Mouse (Mus musculus): Measurements from ENCODE around the gene Rab4b. TPM values are rescaled to one million over a fixed set of nuclear protein-coding genes. Genes with fewer than 3 reads are reported as not detected.

Rab4b gene
- polyA plus RNA-seq, 1 experiment from 2014 or later = 53.5 TPM

GRCm38 (mm10) chr7:27166614-27167474 is 11.9 kb downstream of the Rab4b start, which contains the start of gene Egln2:
Egln2 (minus strand) TSS chr7:27166802.
- H3K4me1 ChIP-seq (replicated peaks) = peaks cover 47% of the 10 kb centered on the region
- H3K4me3 ChIP-seq = peak within 1 kb of the TSS; percentile 87
- peak; percentile 91 for ATAC-seq (ENCODE audit: insufficient number of reproducible peaks, low FRiP score)
- H3K27me3 ChIP-seq (replicated peaks) = no peaks in the 10 kb centered on the region
- peak within 1 kb of the TSS; percentile 84 for H3K4me2 ChIP-seq
- no peaks in the 10 kb centered on the region for H3K9me3 ChIP-seq (replicated peaks)
- 1% methylated on average over 47 of the region's 61 CpGs for WGBS
- peak within 1 kb of the TSS; percentile 90 for H3K9ac ChIP-seq
- H3K27ac ChIP-seq (ENCODE audit: poor library complexity, severe bottlenecking) = peak within 1 kb of the TSS; percentile 99
- peaks cover 49% of the 10 kb centered on the region for H3K36me3 ChIP-seq

- H3K36me3 ChIP-seq = peaks cover 47% of the 10 kb centered on the region
- ATAC-seq (ENCODE audit: insufficient number of reproducible peaks, low FRiP score) = peak; percentile 87
These were observed 12.5 kb downstream of the Rab4b start for GRCm38 (mm10) chr7:27166229-27166613.

GRCm38 (mm10) chr7:27165696-27166095 is 13.0 kb downstream of the Rab4b start:
- 2% methylated on average over 8 of the region's 8 CpGs for WGBS
- peak overlapping the region; percentile 84 for H3K4me2 ChIP-seq
- peaks cover 57% of the 10 kb centered on the region for H3K4me1 ChIP-seq (replicated peaks)
- no peaks in the 10 kb centered on the region for H3K9me3 ChIP-seq (replicated peaks)
- H3K36me3 ChIP-seq = peaks cover 47% of the 10 kb centered on the region
- ATAC-seq (ENCODE audit: insufficient number of reproducible peaks, low FRiP score) = no peak
- H3K9ac ChIP-seq = peak overlapping the region; percentile 90
- H3K4me3 ChIP-seq = peak overlapping the region; percentile 87
- peak overlapping the region; percentile 99 for H3K27ac ChIP-seq (ENCODE audit: poor library complexity, severe bottlenecking)
- H3K27me3 ChIP-seq (replicated peaks) = no peaks in the 10 kb centered on the region

More at GRCm38 (mm10) chr7:27166229-27166613, 12.5 kb downstream of the Rab4b start:
- no peaks in the 10 kb centered on the region for H3K27me3 ChIP-seq (replicated peaks)
- H3K9me3 ChIP-seq (replicated peaks) = no peaks in the 10 kb centered on the region
- WGBS = under 1% methylated on average over 29 of the region's 43 CpGs
- peak overlapping the region; percentile 90 for H3K9ac ChIP-seq
- H3K4me3 ChIP-seq = peak overlapping the region; percentile 87
- H3K27ac ChIP-seq (ENCODE audit: poor library complexity, severe bottlenecking) = peak overlapping the region; percentile 99
- H3K4me2 ChIP-seq = peak overlapping the region; percentile 84
- H3K4me1 ChIP-seq (replicated peaks) = peaks cover 53% of the 10 kb centered on the region

GRCm38 (mm10) chr7:27165007-27165655 is 13.6 kb downstream of the Rab4b start:
- Histone ChIP-seq H3K4me3 (peak overlapping the region; percentile 87), H3K27me3 (replicated peaks) (no peaks in the 10 kb centered on the region), H3K4me2 (peak overlapping the region; percentile 84), H3K9me3 (replicated peaks) (no peaks in the 10 kb centered on the region), H3K27ac (ENCODE audit: poor library complexity, severe bottlenecking) (no peak overlapping the region), H3K4me1 (replicated peaks) (peaks cover 63% of the 10 kb centered on the region), H3K36me3 (peaks cover 49% of the 10 kb centered on the region), H3K9ac (peak overlapping the region; percentile 90)
- no peak for ATAC-seq (ENCODE audit: insufficient number of reproducible peaks, low FRiP score)
- WGBS = 71% methylated on average over 20 of the region's 23 CpGs

- WGBS = 76% methylated on average over 33 of the region's 33 CpGs
- H3K4me2 ChIP-seq = peak overlapping the region; percentile 84
- H3K27me3 ChIP-seq (replicated peaks) = no peaks in the 10 kb centered on the region
- peaks cover 66% of the 10 kb centered on the region for H3K4me1 ChIP-seq (replicated peaks)
- no peak for ATAC-seq (ENCODE audit: insufficient number of reproducible peaks, low FRiP score)
- H3K36me3 ChIP-seq = peaks cover 55% of the 10 kb centered on the region
- H3K4me3 ChIP-seq = peak overlapping the region; percentile 87
- H3K9ac ChIP-seq = peak overlapping the region; percentile 90
- H3K27ac ChIP-seq (ENCODE audit: poor library complexity, severe bottlenecking) = no peak overlapping the region
- H3K9me3 ChIP-seq (replicated peaks) = no peaks in the 10 kb centered on the region
These were observed 14.4 kb downstream of the Rab4b start for GRCm38 (mm10) chr7:27164112-27164947.

- H3K27me3 ChIP-seq (replicated peaks) = no peaks in the 10 kb centered on the region
- 60% methylated on average over 5 of the region's 5 CpGs for WGBS
- H3K4me3 ChIP-seq = peak overlapping the region; percentile 19
- ATAC-seq (ENCODE audit: insufficient number of reproducible peaks, low FRiP score) = no peak
- peaks cover 66% of the 10 kb centered on the region for H3K4me1 ChIP-seq (replicated peaks)
- peak overlapping the region; percentile 53; the same call in 1 of the 2 replicates for H3K9ac ChIP-seq
- H3K36me3 ChIP-seq = peaks cover 63% of the 10 kb centered on the region
- no peak overlapping the region for H3K27ac ChIP-seq (ENCODE audit: poor library complexity, severe bottlenecking)
- no peaks in the 10 kb centered on the region for H3K9me3 ChIP-seq (replicated peaks)
- peak overlapping the region; percentile 84 for H3K4me2 ChIP-seq
These were observed 15.3 kb downstream of the Rab4b start for GRCm38 (mm10) chr7:27163450-27163805.

DNA sequence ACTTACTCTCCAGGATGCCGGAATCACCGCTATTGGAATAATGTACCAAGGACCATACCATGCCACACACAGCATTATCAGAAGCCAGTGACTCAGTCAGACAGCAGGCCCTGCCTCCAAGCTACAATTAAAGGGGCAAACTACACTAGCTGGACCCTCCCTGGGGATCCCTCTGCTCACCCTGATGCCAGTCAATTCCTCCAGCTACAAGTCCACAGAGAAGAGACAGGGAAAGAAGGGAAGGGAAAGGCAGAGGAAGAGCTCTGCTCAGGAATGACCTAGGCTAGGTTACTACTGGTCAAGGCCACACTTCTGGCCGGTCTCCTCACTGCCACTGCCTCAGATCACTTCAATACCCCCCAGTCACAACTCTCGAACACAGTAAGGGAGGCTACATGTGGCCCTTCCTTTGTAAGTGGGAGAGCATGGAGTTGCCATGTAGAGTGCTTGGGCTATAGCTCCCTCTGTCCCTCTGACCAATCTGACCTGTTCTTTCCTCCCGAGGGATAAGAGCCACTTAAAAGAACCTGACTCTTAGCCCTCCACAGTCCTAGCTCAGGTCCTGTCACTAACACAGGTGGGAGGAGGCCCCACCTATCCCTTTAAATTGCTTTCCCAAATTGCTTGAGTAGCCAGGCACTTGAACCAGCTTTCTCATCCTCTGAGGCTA is 15.8 kb downstream of the Rab4b start:
- Histone ChIP-seq H3K9ac (peak overlapping the region; percentile 53; the same call in 1 of the 2 replicates), H3K4me2 (peak overlapping the region; percentile 84), H3K27me3 (replicated peaks) (no peaks in the 10 kb centered on the region), H3K36me3 (peaks cover 68% of the 10 kb centered on the region), H3K4me1 (replicated peaks) (peaks cover 66% of the 10 kb centered on the region), H3K4me3 (peak overlapping the region; percentile 19), H3K9me3 (replicated peaks) (no peaks in the 10 kb centered on the region), H3K27ac (ENCODE audit: poor library complexity, severe bottlenecking) (no peak overlapping the region)
- no peak for ATAC-seq (ENCODE audit: insufficient number of reproducible peaks, low FRiP score)
- WGBS = 75% methylated on average over 5 of the region's 5 CpGs

- H3K9me3 ChIP-seq (replicated peaks) = no peaks in the 10 kb centered on the region
- no peak overlapping the region for H3K4me3 ChIP-seq
- no peak for ATAC-seq (ENCODE audit: insufficient number of reproducible peaks, low FRiP score)
- peak overlapping the region; percentile 26; the same call in 1 of the 2 replicates for H3K9ac ChIP-seq
- H3K36me3 ChIP-seq = peaks cover 77% of the 10 kb centered on the region
- no peaks in the 10 kb centered on the region for H3K27me3 ChIP-seq (replicated peaks)
- H3K27ac ChIP-seq (ENCODE audit: poor library complexity, severe bottlenecking) = no peak overlapping the region
- H3K4me1 ChIP-seq (replicated peaks) = peaks cover 58% of the 10 kb centered on the region
- WGBS = 73% methylated on average over 4 of the region's 4 CpGs
- no peak overlapping the region for H3K4me2 ChIP-seq
These were observed 17.0 kb downstream of the Rab4b start for GRCm38 (mm10) chr7:27161744-27162143.

GRCm38 (mm10) chr7:27160921-27161320 is 17.8 kb downstream of the Rab4b start:
- Histone ChIP-seq H3K4me3 (no peak overlapping the region), H3K4me1 (replicated peaks) (peaks cover 58% of the 10 kb centered on the region)
- 91% methylated on average over 3 of the region's 3 CpGs for WGBS

GRCm38 (mm10) chr7:27159882-27160281 is 18.8 kb downstream of the Rab4b start:
- Histone ChIP-seq H3K4me2 (no peak overlapping the region), H3K4me3 (no peak overlapping the region), H3K27me3 (replicated peaks) (no peaks in the 10 kb centered on the region), H3K4me1 (replicated peaks) (peaks cover 49% of the 10 kb centered on the region), H3K9ac (no peak overlapping the region), H3K9me3 (replicated peaks) (no peaks in the 10 kb centered on the region), H3K36me3 (peaks cover 84% of the 10 kb centered on the region), H3K27ac (ENCODE audit: poor library complexity, severe bottlenecking) (no peak overlapping the region)
- peak; percentile 82 for ATAC-seq (ENCODE audit: insufficient number of reproducible peaks, low FRiP score)
- 13% methylated on average over 8 of the region's 8 CpGs for WGBS

More at GRCm38 (mm10) chr7:27160921-27161320, 17.8 kb downstream of the Rab4b start:
- H3K9ac ChIP-seq = no peak overlapping the region
- H3K27me3 ChIP-seq (replicated peaks) = no peaks in the 10 kb centered on the region
- H3K9me3 ChIP-seq (replicated peaks) = no peaks in the 10 kb centered on the region
- H3K36me3 ChIP-seq = peaks cover 83% of the 10 kb centered on the region
- ATAC-seq (ENCODE audit: insufficient number of reproducible peaks, low FRiP score) = no peak
- no peak overlapping the region for H3K4me2 ChIP-seq
- H3K27ac ChIP-seq (ENCODE audit: poor library complexity, severe bottlenecking) = no peak overlapping the region

Measured in heart, embryonic 12.5 days (tissue).